Mouse (Mus musculus): ENCODE data around the gene Olfr1240.

DNA sequence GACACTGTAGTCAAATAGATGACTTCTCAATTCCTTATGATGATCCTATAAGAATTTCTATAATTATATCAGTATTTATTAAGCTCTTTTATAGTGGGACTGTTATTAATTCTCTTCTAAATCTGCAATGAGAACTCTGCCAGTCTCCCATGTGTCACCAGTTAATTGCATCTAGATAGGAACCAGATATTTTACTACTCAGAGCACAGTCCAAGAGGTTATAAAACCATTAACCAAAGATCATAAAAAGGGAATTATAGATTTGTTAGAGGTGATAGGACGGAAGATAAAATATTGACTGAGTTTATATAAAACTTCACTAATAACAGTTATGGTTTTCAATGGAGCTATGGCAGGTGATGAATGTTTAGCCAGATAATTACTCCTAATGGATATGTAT is 41.9 kb downstream of the Olfr1240 start:
- TF ChIP-seq CTCF (IDR thresholded peaks at IDR 0.05; ENCODE audit: low read depth) = no peak
- no peak for TF ChIP-seq EP300 (IDR thresholded peaks at IDR 0.05; ENCODE audit: low read depth)

Data from liver, embryonic 14.5 days (tissue).